14 mouse cellular contexts compared by ENCODE assay signal in genomic region chr10:83520990-83521389, GRCm38 (mm10). TPM values are rescaled to one million over a fixed set of nuclear protein-coding genes. Genes with fewer than 3 reads are reported as not detected.
DNase-seq lines count a peak whose midpoint lies in the region; ATAC-seq and TF ChIP-seq lines count a peak whose summit lies in the region.
"Had no signal": no experiment of that assay in that cellular context is flagged by ENCODE, and none has a peak within 500 bp of the region (broad histone marks: within the 10 kb centered on the region; RNA-seq: fewer than 3 reads in every experiment).

No protein-coding gene starts in this region.

- H3K27me3 ChIP-seq in lung, embryonic 14.5 days (ENCODE audit: insufficient read depth, low read length), result no peaks in the 10 kb centered on the region
- H3K27me3 ChIP-seq in G1E (ENCODE audit: insufficient read depth, low read length), result peaks cover 8% of the 10 kb centered on the region; the same call in 1 of the 2 replicates
- H3K27me3 ChIP-seq: liver, embryonic 13.5 days had no signal

- ATAC-seq in lung, embryonic 14.5 days (ENCODE audit: insufficient read depth), result no peak
- no peak for ATAC-seq in G1E (ENCODE audit: extremely low read depth, insufficient number of reproducible peaks, low FRiP score, poor library complexity, severe bottlenecking)

- no peaks in the 10 kb centered on the region for H3K36me3 ChIP-seq in lung, embryonic 14.5 days (ENCODE audit: insufficient read depth)
- H3K36me3 ChIP-seq in G1E (replicated peaks), result no peaks in the 10 kb centered on the region
- H3K36me3 ChIP-seq: liver, embryonic 13.5 days had no signal

- no peaks in the 10 kb centered on the region for H3K9me3 ChIP-seq in lung, embryonic 14.5 days (ENCODE audit: low read depth, low read length)
- H3K9me3 ChIP-seq in G1E (replicated peaks), result no peaks in the 10 kb centered on the region
- H3K9me3 ChIP-seq: liver, embryonic 13.5 days had no signal

- H3K4me2 ChIP-seq in lung, embryonic 14.5 days, result no peak overlapping the region
- H3K4me2 ChIP-seq: liver, embryonic 13.5 days had no signal

- H3K4me3 ChIP-seq in gastrocnemius, adult 2 months, result no peak overlapping the region
- H3K4me3 ChIP-seq in lung, embryonic 14.5 days (ENCODE audit: low read depth, low read length), result no peak overlapping the region
- H3K4me3 ChIP-seq in G1E (ENCODE audit: low read depth, low read length), result no peak overlapping the region
- H3K4me3 ChIP-seq: liver, embryonic 13.5 days had no signal

- WGBS in lung, embryonic 14.5 days, result 78% methylated on average over 4 of the region's 4 CpGs

- no peak overlapping the region for H3K9ac ChIP-seq in lung, embryonic 14.5 days
- H3K9ac ChIP-seq: liver, embryonic 13.5 days had no signal

- no peak overlapping the region for H3K27ac ChIP-seq in gastrocnemius, adult 2 months
- no peak overlapping the region for H3K27ac ChIP-seq in lung, embryonic 14.5 days (ENCODE audit: low read depth)
- H3K27ac ChIP-seq: liver, embryonic 13.5 days had no signal

- peak; percentile 48 for TF ChIP-seq CTCF in gastrocnemius, adult 2 months (IDR thresholded peaks at IDR 0.05)
- peak; percentile 41 for TF ChIP-seq CTCF in lung, embryonic 14.5 days (IDR thresholded peaks at IDR 0.05; ENCODE audit: low read depth)
- peak; percentile 25; the same call in 1 of the 2 replicates for TF ChIP-seq CTCF in G1E (IDR thresholded peaks at IDR 0.05; ENCODE audit: low read depth, low read length)

- DNase-seq in gastrocnemius, adult 2 months, result no peak
- DNase-seq in gastrocnemius, postnatal 36 days, result no peak
- no peak for DNase-seq in lung, embryonic 14.5 days
- no peak for DNase-seq in lung, postnatal 14 days
- no peak for DNase-seq in G1E (ENCODE audit: low spot score)
- DNase-seq in naive thymus-derived CD4-positive, alpha-beta T cell, adult 2 months (ENCODE audit: low read depth), result peak; percentile 21
- DNase-seq in cerebellum, postnatal 36 days, result no peak
- no peak for DNase-seq in kidney, adult 11 months
- DNase-seq: layer of hippocampus, postnatal 36 days; liver, embryonic 13.5 days; right cerebral cortex, postnatal 4 days had no signal

- intact Hi-C loops in gastrocnemius, adult 2 months (cut with DNase I), result no loop called here
- intact Hi-C loops in gastrocnemius, postnatal 36 days (cut with DNase I), result no loop called here

- H3K4me1 ChIP-seq in lung, embryonic 14.5 days (ENCODE audit: insufficient read depth), result no peaks in the 10 kb centered on the region
- H3K4me1 ChIP-seq in G1E (ENCODE audit: insufficient read depth, low read depth, low read length), result peaks cover 2% of the 10 kb centered on the region; the same call in 1 of the 2 replicates
- H3K4me1 ChIP-seq: liver, embryonic 13.5 days had no signal

RNA-seq across cellular contexts. Expression of gene Aldh1l2, which starts 12.9 kb away (rescaled TPM):
- 1 to 10 TPM; 4.7 to 5.6 TPM for total RNA-seq in gastrocnemius, adult 2 months (2021)
- total RNA-seq in gastrocnemius, postnatal 36 days (2021), result 1 to 10 TPM; 4.8 to 7.3 TPM
- polyA plus RNA-seq in lung, embryonic 14.5 days (2014; fragmentation: Nextera tagmentation; extraction: Ambion mirVana), result 1.9 and 2.5 TPM in 2 replicates
- total RNA-seq in G1E (2014; fragmentation: Nextera tagmentation) (not detected in 2 replicates), G1E (2017) (under 0.01 and 0.27 TPM in 2 replicates)
- polyA plus RNA-seq in G1E (2012), result not detected in 2 replicates
- total RNA-seq: common myeloid progenitor, adult 5-6 weeks; hematopoietic stem cell, adult 5-6 weeks; megakaryocyte, adult 5-6 weeks had no signal

RNA-seq across cellular contexts. Expression of gene Washc4, which starts 22.6 kb away (rescaled TPM):
- total RNA-seq in gastrocnemius, adult 2 months (2021), result 10 to 100 TPM in 1 of 2 experiments, 1 to 10 TPM in 1; 9.4 to 10.9 TPM
- 1 to 10 TPM; 8.8 to 9.3 TPM for total RNA-seq in gastrocnemius, postnatal 36 days (2021)
- 36.9 and 40.8 TPM in 2 replicates for polyA plus RNA-seq in lung, embryonic 14.5 days (2014; fragmentation: Nextera tagmentation; extraction: Ambion mirVana)
- total RNA-seq in G1E (2014; fragmentation: Nextera tagmentation) (46.0 and 48.3 TPM in 2 replicates), G1E (2017) (57.4 and 61.5 TPM in 2 replicates)
- polyA plus RNA-seq in G1E (2012), result 1.5 and 2.3 TPM in 2 replicates

Comparison
In these comparisons a context has a peak if more than half of its experiments do, and no peak if none do; other contexts are left out.
1. RNA of gene Aldh1l2, which starts 12.9 kb away (total RNA-seq): 4.8 to 7.3 TPM in gastrocnemius, postnatal 36 days and 4.7 to 5.6 TPM in gastrocnemius, adult 2 months; under 0.01 to 0.27 TPM in G1E; every median in the first group is over 4 times any median in the second.
2. Peak in every context shown above with its lines, with median percentiles within 50 percentile points of each other: CTCF ChIP-seq.